In the genomic region with DNA sequence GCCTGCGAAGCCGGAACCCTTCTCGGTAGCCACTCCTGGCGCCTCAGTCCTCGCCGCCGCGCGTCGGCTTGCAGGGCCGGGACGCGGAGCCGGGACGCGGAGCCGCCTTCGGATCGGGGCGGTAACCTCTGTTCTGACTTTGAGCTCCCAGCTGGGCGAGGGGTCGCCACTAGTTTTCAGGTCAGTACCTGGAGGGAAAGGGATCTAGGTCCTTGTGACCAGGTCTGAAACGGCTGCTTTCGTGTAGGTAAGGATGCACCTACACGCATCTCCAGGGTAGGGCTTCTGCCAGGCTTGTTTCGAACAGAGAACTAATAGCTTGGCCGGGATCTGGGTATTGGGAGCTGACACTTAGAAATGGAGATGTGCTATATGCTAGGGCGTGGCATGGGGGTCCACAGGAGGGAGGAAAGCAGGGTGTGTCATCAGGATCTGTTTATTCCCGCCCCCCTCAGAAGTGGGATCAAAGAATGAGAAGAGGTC, we compare ENCODE assay signal across 8 mouse cellular contexts. TPM values are rescaled to one million over a fixed set of nuclear protein-coding genes. Genes with fewer than 3 reads are reported as not detected.
DNase-seq lines count a peak whose midpoint lies in the region; ATAC-seq and TF ChIP-seq lines count a peak whose summit lies in the region.

No protein-coding gene starts in this region.

- H3K9me3 ChIP-seq in hindbrain, embryonic 15.5 days = no peaks in the 10 kb centered on the region
- no peaks in the 10 kb centered on the region for H3K9me3 ChIP-seq in midbrain, embryonic 12.5 days

- H3K9ac ChIP-seq in hindbrain, embryonic 15.5 days = peak overlapping the region; percentile 63
- H3K9ac ChIP-seq in midbrain, embryonic 12.5 days (replicated peaks) = peak overlapping the region; percentile 77

- ATAC-seq in hindbrain, embryonic 15.5 days (ENCODE audit: low FRiP score, low read depth) = no peak; the same call in 1 of the 2 replicates
- ATAC-seq in midbrain, embryonic 12.5 days (ENCODE audit: low FRiP score, low read depth) = peak; percentile 36

- no peaks in the 10 kb centered on the region for H3K36me3 ChIP-seq in hindbrain, embryonic 15.5 days
- 0 out of 2 replicates have a peak, but pooled peaks cover 9% of the 10 kb centered on the region for H3K36me3 ChIP-seq in midbrain, embryonic 12.5 days

- H3K4me2 ChIP-seq in hindbrain, embryonic 15.5 days = peak overlapping the region; percentile 85
- peak overlapping the region; percentile 62 for H3K4me2 ChIP-seq in midbrain, embryonic 12.5 days (replicated peaks)

- H3K4me1 ChIP-seq in hindbrain, embryonic 15.5 days (replicated peaks) = peaks cover 13% of the 10 kb centered on the region
- H3K4me1 ChIP-seq in midbrain, embryonic 12.5 days = peaks cover 14% of the 10 kb centered on the region

- WGBS in hindbrain, embryonic 15.5 days = under 1% methylated on average over 29 of the region's 29 CpGs
- WGBS in midbrain, embryonic 12.5 days = under 1% methylated on average over 29 of the region's 29 CpGs

- intact Hi-C loops in left cerebral cortex, adult 2 months (cut with DNase I) = no loop called here
- intact Hi-C loops in left cerebral cortex, postnatal 4 days (cut with DNase I) = no loop called here

- H3K4me3 ChIP-seq in left cerebral cortex, adult 2 months = peak overlapping the region; percentile 89
- H3K4me3 ChIP-seq in hindbrain, embryonic 15.5 days = peak overlapping the region; percentile 78
- peak overlapping the region; percentile 92 for H3K4me3 ChIP-seq in midbrain, embryonic 12.5 days

- DNase-seq in left cerebral cortex, adult 2 months (ENCODE audit: extremely low spot score in 1 of 2, low spot score in 2 of 2) = no peak
- no peak for DNase-seq in left cerebral cortex, postnatal 4 days
- peak; percentile 4 for DNase-seq in c-Kit-positive CD71-negative TER-119-negative erythroid progenitor cells, embryonic 14.5 days (ENCODE audit: low read depth)
- no peak for DNase-seq in right cerebral cortex, adult 2 months (ENCODE audit: low spot score in 2 of 2)
- DNase-seq in natural killer cell, adult 2 months (ENCODE audit: low spot score in 2 of 2) = no peak
- no peak for DNase-seq in cerebellum, adult 8-10 months

- no peaks in the 10 kb centered on the region for H3K27me3 ChIP-seq in hindbrain, embryonic 15.5 days
- no peaks in the 10 kb centered on the region for H3K27me3 ChIP-seq in midbrain, embryonic 12.5 days

- no peak for TF ChIP-seq CTCF in left cerebral cortex, adult 2 months (IDR thresholded peaks at IDR 0.05)

- no peak overlapping the region for H3K27ac ChIP-seq in left cerebral cortex, adult 2 months
- H3K27ac ChIP-seq in hindbrain, embryonic 15.5 days (replicated peaks) = no peak overlapping the region
- peak overlapping the region; percentile 58 for H3K27ac ChIP-seq in midbrain, embryonic 12.5 days (replicated peaks)

RNA-seq across cellular contexts. Expression of a gene that starts 0.4 kb away (rescaled TPM):
- under 1 TPM; 0.35 to 0.54 TPM for total RNA-seq in left cerebral cortex, adult 2 months (2021)
- total RNA-seq in left cerebral cortex, postnatal 4 days (2021) = 1 to 10 TPM; 2.1 to 2.9 TPM
- polyA plus RNA-seq in hindbrain, embryonic 15.5 days (2015; fragmentation: Nextera tagmentation; extraction: Ambion mirVana) = 3.8 and 5.0 TPM in 2 replicates
- 21.7 and 23.5 TPM in 2 replicates for polyA plus RNA-seq in midbrain, embryonic 12.5 days (2016; fragmentation: Nextera tagmentation; extraction: Ambion mirVana)

RNA-seq across cellular contexts. Expression of a gene that starts 22.6 kb away (rescaled TPM):
- 10 to 100 TPM; 16.3 to 17.8 TPM for total RNA-seq in left cerebral cortex, adult 2 months (2021)
- 10 to 100 TPM; 29.2 to 30.5 TPM for total RNA-seq in left cerebral cortex, postnatal 4 days (2021)
- polyA plus RNA-seq in hindbrain, embryonic 15.5 days (2015; fragmentation: Nextera tagmentation; extraction: Ambion mirVana) = 24.3 and 25.5 TPM in 2 replicates
- polyA plus RNA-seq in midbrain, embryonic 12.5 days (2016; fragmentation: Nextera tagmentation; extraction: Ambion mirVana) = 25.0 and 26.2 TPM in 2 replicates

RNA-seq across cellular contexts. Expression of a gene that starts 33.6 kb away (rescaled TPM):
- total RNA-seq in left cerebral cortex, adult 2 months (2021) = 1 to 10 TPM; 3.2 to 4.6 TPM
- total RNA-seq in left cerebral cortex, postnatal 4 days (2021) = 1 to 10 TPM in 1 of 2 experiments, under 1 TPM in 1; 0.68 to 1.1 TPM
- polyA plus RNA-seq in hindbrain, embryonic 15.5 days (2015; fragmentation: Nextera tagmentation; extraction: Ambion mirVana) = 0.26 and 0.34 TPM in 2 replicates
- 0.17 and 0.20 TPM in 2 replicates for polyA plus RNA-seq in midbrain, embryonic 12.5 days (2016; fragmentation: Nextera tagmentation; extraction: Ambion mirVana)
